Mouse (Mus musculus) brain, adult 2 months (tissue): ENCODE measurements at regions not wholly inside any gene's neighbourhood (a gene's known extent, or its start where the extent isn't known, plus 50 kb on each side); places are given as distances from the start of the nearest gene placed in this dataset.

Source experiments
- DNase-seq: peaks from one replicate; pipeline ENCODE4 v3.0.0; 2011; ENCODE audit warnings: low read depth, low spot score

- DNase-seq: peak; percentile 35
Observed at GRCm38 (mm10) chr10:66931505-66931904, 164.4 kb upstream of the Jmjd1c start.

GRCm38 (mm10) chr10:66932544-66932943 lies 163.4 kb upstream of the Jmjd1c start:
- DNase-seq: peak; percentile 32

DNA sequence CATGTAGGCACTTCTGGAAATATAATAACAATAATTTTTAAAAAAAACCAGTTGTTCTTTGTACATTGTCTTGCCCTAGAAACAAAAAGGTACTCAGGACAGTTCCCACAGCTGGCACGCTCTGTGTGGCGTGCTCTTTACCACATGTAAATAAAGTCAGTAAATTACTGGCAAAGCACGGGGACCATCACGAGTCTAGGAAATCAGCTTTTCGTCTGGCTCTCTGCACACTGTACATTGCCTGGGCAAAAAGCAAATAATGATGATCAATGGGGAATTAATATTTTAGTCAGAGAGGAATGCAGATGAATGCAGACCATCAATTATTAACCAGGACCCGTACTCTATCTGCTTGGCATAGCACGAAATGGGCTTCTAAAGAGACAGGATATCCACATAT lies 162.2 kb upstream of the Jmjd1c start:
- DNase-seq: no peak

DNA sequence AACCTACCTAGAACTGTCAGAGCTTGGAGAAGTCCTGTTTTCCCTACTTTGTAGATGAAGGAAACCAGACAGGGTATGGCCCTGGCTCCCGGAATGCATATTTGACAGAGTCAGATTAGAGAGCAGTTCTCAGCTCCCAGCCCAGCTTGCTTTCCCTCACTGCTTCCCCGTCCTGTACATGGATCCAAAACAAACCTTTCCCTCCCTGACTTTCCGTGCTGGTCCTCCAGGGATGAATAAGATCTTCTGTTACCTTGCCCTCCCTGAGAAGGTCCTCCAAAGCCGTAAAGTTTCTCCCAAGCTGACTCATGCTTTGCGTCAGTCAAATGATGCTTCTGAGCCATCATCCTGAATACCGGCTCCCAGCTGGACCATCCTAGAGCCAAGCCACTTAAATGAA lies 160.2 kb upstream of the Jmjd1c start:
- DNase-seq: no peak

DNA sequence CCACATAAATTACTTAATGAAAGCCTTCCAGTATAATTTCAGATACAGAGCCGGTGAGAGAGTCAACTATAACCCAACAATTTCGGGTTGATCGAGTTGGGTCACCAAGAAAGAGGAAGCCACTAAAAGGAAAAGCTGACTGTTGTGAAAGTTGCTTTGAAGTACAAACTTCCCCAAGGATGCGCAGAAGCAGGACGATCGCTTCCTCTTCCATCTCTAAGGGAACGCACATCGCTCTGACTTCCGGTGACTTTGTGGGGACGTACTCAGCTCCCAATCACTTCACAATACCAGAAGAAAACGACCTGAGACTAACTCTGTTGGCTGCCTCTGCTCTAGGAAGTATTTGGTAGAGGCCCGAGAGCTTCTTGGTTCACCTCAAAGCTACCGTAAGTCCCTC lies 158.8 kb upstream of the Jmjd1c start:
- DNase-seq: peak; percentile 40

GRCm38 (mm10) chr10:66940368-66940767 lies 155.6 kb upstream of the Jmjd1c start:
- DNase-seq: no peak

DNA sequence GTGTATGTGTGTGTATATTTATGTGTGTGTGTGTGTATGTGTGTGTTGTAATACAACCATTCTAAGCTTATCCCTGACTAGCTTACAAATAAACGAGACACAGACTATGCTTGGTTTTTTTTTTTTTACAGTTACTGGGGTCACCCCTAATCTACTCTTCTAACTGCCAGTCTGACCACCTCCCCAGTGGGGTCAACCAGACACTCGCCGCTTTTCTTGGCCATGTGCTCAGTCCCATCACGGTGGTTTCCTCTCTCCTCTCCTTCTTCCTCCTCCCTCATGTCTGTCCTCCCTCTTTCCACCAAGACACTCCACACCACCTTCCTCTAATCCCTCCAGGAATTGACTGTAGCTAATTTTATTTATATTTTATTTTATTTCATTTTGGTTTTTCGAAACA lies 155.0 kb upstream of the Jmjd1c start:
- no peak for DNase-seq

DNA sequence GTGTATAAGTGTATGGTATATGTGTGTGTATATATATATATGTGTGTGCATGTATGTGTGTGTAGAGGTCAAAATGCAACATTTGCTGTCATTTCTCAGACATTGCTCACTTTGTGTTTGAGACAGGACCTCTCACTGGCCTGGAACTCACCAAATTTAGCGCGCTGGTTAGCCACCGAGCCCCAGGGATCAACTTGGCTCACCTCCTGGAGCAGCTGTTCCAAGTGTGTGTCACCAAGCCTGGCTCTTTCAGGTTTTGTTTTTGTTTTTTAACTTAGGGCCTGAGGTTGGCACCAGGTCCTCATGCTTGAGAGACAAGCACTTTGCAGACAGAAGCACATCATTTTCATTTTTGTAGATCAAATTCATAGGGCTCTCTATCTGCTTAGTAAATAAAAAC lies 154.0 kb upstream of the Jmjd1c start:
- DNase-seq: no peak

DNA sequence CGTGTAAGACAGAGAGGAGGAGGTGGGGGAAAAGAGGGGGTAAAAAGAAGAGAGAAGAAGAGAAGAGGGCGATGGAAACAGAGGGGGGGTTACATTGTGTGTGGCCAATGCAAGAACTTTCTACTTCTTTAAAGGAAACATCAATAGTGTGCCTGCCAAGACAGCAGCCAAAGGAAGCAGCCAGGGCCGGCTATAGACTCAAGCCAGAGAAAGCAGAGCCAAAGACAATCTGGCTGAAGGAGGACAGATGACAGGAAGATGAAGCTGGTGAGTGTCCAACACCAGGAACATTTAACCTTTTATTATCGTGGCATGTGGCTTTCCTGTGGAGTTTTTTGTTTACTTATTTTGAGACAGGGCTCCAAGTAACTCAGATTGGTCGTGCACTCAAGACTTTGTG lies 152.1 kb upstream of the Jmjd1c start:
- DNase-seq: peak; percentile 58

DNA sequence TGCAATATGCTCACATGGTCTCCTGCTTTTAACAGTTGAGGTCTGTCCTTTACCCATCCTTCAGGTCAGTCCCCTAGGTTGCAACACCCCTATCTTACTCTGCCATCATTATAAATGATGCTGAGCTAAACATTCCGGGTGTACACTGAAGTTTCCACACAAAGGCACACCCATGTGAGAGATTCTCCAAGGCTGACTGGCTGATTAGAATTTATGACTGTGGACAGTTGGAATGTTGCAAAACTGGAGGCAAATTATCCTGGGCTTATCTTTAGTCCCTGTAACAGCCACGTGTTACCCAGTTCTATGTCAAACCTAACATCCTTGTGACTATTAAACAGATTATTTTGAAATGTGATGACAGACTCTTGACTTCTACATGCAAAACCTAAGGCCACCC lies 149.8 kb upstream of the Jmjd1c start:
- no peak for DNase-seq

DNA sequence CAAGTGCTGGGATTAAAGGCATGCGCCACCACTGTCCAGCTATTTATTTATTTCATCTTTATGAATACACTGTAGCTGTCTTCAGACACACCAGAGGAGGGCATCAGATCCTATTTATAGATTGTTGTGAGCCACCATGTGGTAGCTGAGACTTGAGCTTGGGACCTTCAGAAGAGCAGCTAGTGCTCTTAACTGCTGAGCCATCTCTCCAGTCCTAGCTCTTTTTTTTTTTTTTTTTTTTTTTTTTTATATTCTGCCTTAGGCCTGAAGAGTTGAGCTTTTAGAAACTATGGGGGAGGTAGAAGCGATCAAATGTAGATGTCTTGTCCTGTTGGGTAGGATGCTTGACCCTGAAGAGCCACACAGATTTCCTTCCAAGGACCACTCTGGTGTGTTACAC lies 147.6 kb upstream of the Jmjd1c start:
- no peak for DNase-seq

DNA sequence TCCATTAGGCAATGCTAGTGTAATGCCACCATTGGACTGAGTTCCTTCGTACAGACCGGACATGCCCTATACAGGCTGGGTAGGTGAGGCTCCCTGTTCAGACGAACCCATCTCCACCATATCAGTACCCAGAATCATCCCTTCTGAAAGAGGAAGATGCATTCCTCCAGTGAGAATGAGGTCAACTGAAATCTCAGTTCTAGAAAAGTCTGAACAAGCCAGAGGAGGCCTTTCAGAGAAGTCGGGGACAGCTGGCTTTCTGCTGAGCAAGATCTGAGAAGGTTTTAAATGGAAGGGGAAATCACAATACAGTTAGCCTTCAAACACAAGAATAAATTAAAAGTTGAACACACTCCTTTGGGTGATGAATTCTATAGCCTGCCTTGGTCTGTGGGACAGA lies 145.5 kb upstream of the Jmjd1c start:
- DNase-seq: peak; percentile 26

DNA sequence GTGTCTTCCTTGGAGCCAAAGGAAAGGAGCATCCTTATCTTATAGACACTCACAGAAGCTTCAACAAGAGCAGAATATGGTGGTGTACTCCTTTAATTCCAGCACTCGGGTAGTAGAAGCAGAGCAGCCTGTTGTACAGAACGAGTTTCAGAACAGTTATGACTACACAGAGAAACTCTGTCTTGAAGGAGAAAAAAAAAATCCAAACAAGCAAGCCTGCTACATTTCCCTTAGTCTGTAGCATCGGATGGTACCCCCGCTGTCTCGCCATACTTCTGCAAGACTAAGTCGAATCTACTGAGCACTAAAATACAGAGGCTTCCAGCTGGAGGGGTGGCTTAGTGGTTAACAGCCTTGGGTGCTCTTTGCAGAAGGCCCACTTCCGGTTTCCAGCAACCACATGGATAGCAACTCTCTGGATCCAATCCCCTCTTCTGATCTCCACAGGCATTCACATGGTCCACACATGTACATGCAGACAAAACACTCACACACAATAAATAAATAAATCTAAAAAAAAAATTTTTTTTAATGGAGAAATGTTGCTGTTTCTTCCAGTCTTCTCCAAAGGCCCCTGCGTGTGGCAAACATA lies 144.6 kb upstream of the Jmjd1c start:
- DNase-seq: no peak

DNA sequence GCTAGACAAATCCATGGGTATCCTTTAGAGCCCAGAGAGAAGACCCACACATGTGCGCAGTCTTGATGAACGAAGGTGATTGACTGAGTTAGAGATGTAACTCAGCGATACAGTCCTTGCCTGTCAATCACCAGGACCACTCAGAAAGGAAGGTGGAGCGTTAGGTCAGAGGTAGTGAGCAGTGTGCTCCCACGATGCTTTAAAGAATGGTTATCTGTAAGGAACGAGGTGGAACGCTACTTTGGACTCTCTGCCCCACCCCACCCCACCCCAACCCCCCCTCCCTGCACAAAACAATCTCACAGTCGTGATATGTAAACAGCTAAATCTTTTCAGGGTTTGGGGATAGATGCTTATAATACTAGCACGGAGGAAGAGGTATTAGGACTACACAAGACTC lies 144.0 kb upstream of the Jmjd1c start:
- DNase-seq: no peak

DNA sequence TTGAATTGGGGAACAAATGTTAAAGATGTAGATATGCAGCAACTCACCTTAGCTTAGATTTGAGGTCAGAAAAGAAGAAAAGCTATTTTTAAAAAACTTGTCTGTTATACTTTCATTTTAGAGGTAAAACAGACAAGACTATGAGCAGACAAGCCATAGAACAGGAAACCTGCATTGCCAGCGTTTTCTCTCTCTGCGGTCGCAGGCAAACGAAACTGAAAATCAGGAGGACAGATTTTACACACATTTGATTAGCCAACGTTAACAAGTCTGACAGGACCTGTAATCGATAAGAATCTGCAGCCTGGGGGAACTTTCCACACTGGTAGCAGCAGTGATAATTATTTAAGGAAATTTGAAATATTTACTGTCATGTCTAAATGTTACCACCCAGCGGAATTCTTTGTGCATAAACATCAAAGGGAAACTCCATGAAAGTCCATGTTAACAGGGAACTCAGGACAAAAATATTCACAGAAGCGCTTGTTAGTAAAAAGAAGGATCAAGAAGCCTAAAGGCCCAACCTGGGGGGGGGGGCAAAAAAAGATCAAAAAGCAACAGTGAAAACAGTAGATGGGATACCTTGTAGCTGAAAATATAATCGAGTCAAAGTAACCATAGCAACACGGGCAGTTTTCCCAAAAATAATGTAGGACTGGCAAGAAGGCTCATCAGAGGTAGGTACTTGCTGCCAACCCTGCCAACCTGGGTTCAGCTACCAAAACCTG lies 142.5 kb upstream of the Jmjd1c start:
- peak; percentile 45 for DNase-seq

DNA sequence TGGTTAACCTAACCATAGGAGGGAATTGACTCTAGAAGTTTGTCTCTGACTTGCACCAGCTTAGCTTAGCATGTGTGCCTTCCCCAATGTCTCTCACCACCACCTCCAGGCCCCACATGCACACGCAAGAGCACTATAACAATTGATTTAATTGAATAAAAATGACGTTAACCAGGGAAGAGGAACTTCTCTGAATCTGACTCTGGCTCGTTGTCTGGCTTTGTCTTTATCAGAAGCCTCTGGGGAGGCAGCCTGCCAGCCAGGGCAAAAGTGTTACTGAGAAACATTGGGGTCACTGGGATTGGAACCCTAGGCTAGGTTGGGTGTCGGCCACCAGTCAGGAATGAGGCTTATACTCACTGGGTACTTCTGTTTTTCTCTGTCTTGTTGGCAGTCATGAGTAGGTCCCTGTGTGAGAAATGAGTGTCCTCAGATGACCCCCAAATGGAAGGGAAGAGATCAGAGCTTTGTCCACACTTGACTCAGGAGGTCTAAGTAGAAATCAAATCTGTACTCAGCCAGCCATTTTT lies 141.9 kb upstream of the Jmjd1c start:
- peak; percentile 36 for DNase-seq

DNA sequence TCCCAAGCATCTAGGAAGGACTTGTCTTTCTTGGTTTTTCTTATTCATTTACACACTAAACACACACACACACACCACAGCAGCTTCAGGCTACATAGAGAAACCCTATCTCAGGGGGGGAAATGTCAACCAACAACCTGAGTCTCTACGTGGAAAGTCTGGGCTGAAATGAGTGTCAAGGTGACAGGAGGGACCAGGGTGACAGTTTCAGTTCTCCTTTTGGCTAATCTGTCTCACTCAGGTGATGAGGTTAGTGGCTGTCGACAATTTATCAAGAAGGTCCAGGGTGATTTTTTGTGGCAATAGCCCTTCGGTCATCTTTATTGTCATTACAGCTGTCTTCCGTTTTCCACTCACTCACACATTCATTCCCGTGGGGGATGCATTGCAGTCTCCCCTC lies 140.5 kb upstream of the Jmjd1c start:
- no peak for DNase-seq

GRCm38 (mm10) chr10:66956619-66957018 lies 139.3 kb upstream of the Jmjd1c start:
- no peak for DNase-seq

- DNase-seq: no peak
Observed at GRCm38 (mm10) chr10:66957373-66957772, 138.6 kb upstream of the Jmjd1c start.
